In genomic region chr4:63124861-63125466, GRCm38 (mm10) we compare ENCODE assay signal across 23 mouse cellular contexts. TPM values are rescaled to one million over a fixed set of nuclear protein-coding genes. Genes with fewer than 3 reads are reported as not detected.
DNase-seq lines count a peak whose midpoint lies in the region; ATAC-seq and TF ChIP-seq lines count a peak whose summit lies in the region.
"Had no signal": no experiment of that assay in that cellular context is flagged by ENCODE, and none has a peak within 500 bp of the region (broad histone marks: within the 10 kb centered on the region; RNA-seq: fewer than 3 reads in every experiment).

No protein-coding gene starts in this region.

- peak; percentile 68 for ATAC-seq in midbrain, embryonic 13.5 days
- ATAC-seq in stomach, postnatal 0 days (ENCODE audit: low FRiP score, low TSS enrichment), result no peak
- ATAC-seq: activated CD4-positive, CD25-positive, alpha-beta regulatory T cell, adult 4 months; intestine, postnatal 0 days had no signal

- no peaks in the 10 kb centered on the region for H3K9me3 ChIP-seq in midbrain, embryonic 13.5 days
- no peaks in the 10 kb centered on the region for H3K9me3 ChIP-seq in stomach, postnatal 0 days (ENCODE audit: control insufficient read depth, low read length)
- H3K9me3 ChIP-seq: embryonic facial prominence, embryonic 15.5 days; hindbrain, embryonic 13.5 days; limb, embryonic 15.5 days had no signal

- peaks cover 50% of the 10 kb centered on the region for H3K36me3 ChIP-seq in midbrain, embryonic 13.5 days
- peaks cover 6% of the 10 kb centered on the region; the same call in 1 of the 2 replicates for H3K36me3 ChIP-seq in stomach, postnatal 0 days (ENCODE audit: control insufficient read depth, insufficient read depth, low read length)

- 0 out of 2 replicates have a peak overlapping the region, but pooled peaks have one; percentile 30 for H3K27ac ChIP-seq in midbrain, embryonic 13.5 days
- H3K27ac ChIP-seq in stomach, postnatal 0 days (replicated peaks), result no peak overlapping the region
- H3K27ac ChIP-seq: embryonic facial prominence, embryonic 15.5 days; hindbrain, embryonic 13.5 days; kidney, postnatal 0 days; limb, embryonic 15.5 days had no signal

- H3K4me3 ChIP-seq in midbrain, embryonic 13.5 days (replicated peaks), result no peak overlapping the region
- H3K4me3 ChIP-seq in stomach, postnatal 0 days (ENCODE audit: low read depth, low read length), result no peak overlapping the region
- H3K4me3 ChIP-seq: embryonic facial prominence, embryonic 15.5 days; hindbrain, embryonic 13.5 days; limb, embryonic 15.5 days had no signal

- intact Hi-C loops in left cerebral cortex, postnatal 4 days (cut with DNase I), result loop anchor here (5.0 kb wide), 1 partner anchor 238 kb away; no protein-coding TSS in a partner anchor

- H3K4me1 ChIP-seq in midbrain, embryonic 13.5 days (replicated peaks), result peaks cover 6% of the 10 kb centered on the region; the same call in 1 of the 2 replicates
- no peaks in the 10 kb centered on the region for H3K4me1 ChIP-seq in stomach, postnatal 0 days (replicated peaks; ENCODE audit: control insufficient read depth, insufficient read depth)
- H3K4me1 ChIP-seq: embryonic facial prominence, embryonic 15.5 days; hindbrain, embryonic 13.5 days; limb, embryonic 15.5 days had no signal

- no peak for TF ChIP-seq EP300 in stomach, postnatal 0 days (optimal IDR thresholded peaks at IDR 0.05)

- H3K4me2 ChIP-seq in midbrain, embryonic 13.5 days (replicated peaks), result no peak overlapping the region
- H3K4me2 ChIP-seq in stomach, postnatal 0 days (replicated peaks; ENCODE audit: low read depth), result no peak overlapping the region
- H3K4me2 ChIP-seq: embryonic facial prominence, embryonic 15.5 days; hindbrain, embryonic 13.5 days; limb, embryonic 15.5 days; lung, embryonic 14.5 days had no signal

- no peak overlapping the region for H3K9ac ChIP-seq in midbrain, embryonic 13.5 days (replicated peaks)
- H3K9ac ChIP-seq in stomach, postnatal 0 days (ENCODE audit: low read length), result no peak overlapping the region
- H3K9ac ChIP-seq: embryonic facial prominence, embryonic 15.5 days; hindbrain, embryonic 13.5 days; limb, embryonic 15.5 days; lung, embryonic 14.5 days had no signal

- WGBS in midbrain, embryonic 13.5 days, result 17% methylated on average over 8 of the region's 8 CpGs
- WGBS in stomach, postnatal 0 days, result 69% methylated on average over 8 of the region's 8 CpGs

- no peak for TF ChIP-seq CTCF in stomach, postnatal 0 days (IDR thresholded peaks at IDR 0.05; ENCODE audit: low read depth)

- no peaks in the 10 kb centered on the region for H3K27me3 ChIP-seq in midbrain, embryonic 13.5 days
- no peaks in the 10 kb centered on the region for H3K27me3 ChIP-seq in stomach, postnatal 0 days (ENCODE audit: control insufficient read depth, insufficient read depth, low read length)
- H3K27me3 ChIP-seq: embryonic facial prominence, embryonic 15.5 days; hindbrain, embryonic 13.5 days; limb, embryonic 15.5 days had no signal

- peak; percentile 29 to 30 for DNase-seq in cerebellum, postnatal 14 days
- no peak for DNase-seq in cerebellum, adult 11-12 months
- DNase-seq in left cerebral cortex, postnatal 4 days, result peak; percentile 24
- DNase-seq in left cerebral cortex, adult 11 months (ENCODE audit: low spot score), result no peak
- DNase-seq in retina, postnatal 7 days (ENCODE audit: low read depth, low spot score), result peak; percentile 79
- DNase-seq in adrenal gland, adult 2 months, result no peak
- DNase-seq in stomach, postnatal 0 days (ENCODE audit: low spot score), result no peak
- DNase-seq: lung, embryonic 14.5 days; thymus, postnatal 14 days had no signal

RNA-seq across cellular contexts. Expression of gene Ambp, which starts 29.6 kb away (rescaled TPM):
- total RNA-seq in left cerebral cortex, postnatal 4 days (2021), result not detected
- 1.4 TPM in 1 of 2 replicates, not detected in the other for polyA plus RNA-seq in midbrain, embryonic 13.5 days (2015; fragmentation: Nextera tagmentation; extraction: Ambion mirVana)
- total RNA-seq in adrenal gland, adult 2 months (2021), result 1 to 10 TPM in 1 of 2 experiments, under 1 TPM in 1; 0.38 to 7.1 TPM
- polyA plus RNA-seq in adrenal gland, adult 2 months (2012; rRNA removed), result 0.61 TPM in 1 of 2 replicates, not detected in the other
- 8.2 and 10.6 TPM in 2 replicates for polyA plus RNA-seq in stomach, postnatal 0 days (2015; fragmentation: Nextera tagmentation; extraction: Ambion mirVana)
- total RNA-seq: CH12.LX; common myeloid progenitor, adult 5-6 weeks; layer of hippocampus, adult 8-10 months; left cerebral cortex, postnatal 10 days; neutrophil, adult 5-6 weeks had no signal
- polyA plus RNA-seq: activated CD4-positive, CD25-positive, alpha-beta regulatory T cell, adult 4 months; heart, embryonic 14.5 days; hindbrain, embryonic 13.5 days had no signal

RNA-seq across cellular contexts. Expression of gene Kif12, which starts 47.0 kb away (rescaled TPM):
- not detected for total RNA-seq in left cerebral cortex, postnatal 4 days (2021)
- 0.23 TPM in 1 of 2 replicates, not detected in the other for polyA plus RNA-seq in midbrain, embryonic 13.5 days (2015; fragmentation: Nextera tagmentation; extraction: Ambion mirVana)
- total RNA-seq in adrenal gland, adult 2 months (2021), result not detected
- polyA plus RNA-seq in adrenal gland, adult 2 months (2012; rRNA removed), result 0.26 TPM in 1 of 2 replicates, not detected in the other
- 4.0 and 4.7 TPM in 2 replicates for polyA plus RNA-seq in stomach, postnatal 0 days (2015; fragmentation: Nextera tagmentation; extraction: Ambion mirVana)
- total RNA-seq: CH12.LX; common myeloid progenitor, adult 5-6 weeks; layer of hippocampus, adult 8-10 months; left cerebral cortex, postnatal 10 days; neutrophil, adult 5-6 weeks had no signal
- polyA plus RNA-seq: activated CD4-positive, CD25-positive, alpha-beta regulatory T cell, adult 4 months; embryonic facial prominence, embryonic 15.5 days; frontal cortex, adult 2 months; hindbrain, embryonic 13.5 days had no signal

Comparison
In these comparisons a context has a peak if more than half of its experiments do, and no peak if none do; other contexts are left out.
1. DNase-seq: peak in cerebellum, postnatal 14 days (2 of 2), left cerebral cortex, postnatal 4 days (single experiment) and retina, postnatal 7 days (single experiment); none in cerebellum, adult 11-12 months (single experiment), left cerebral cortex, adult 11 months (single experiment), adrenal gland, adult 2 months (single experiment) and stomach, postnatal 0 days (single experiment).